Mouse (Mus musculus) liver, embryonic 14.5 days (tissue): ENCODE results near the gene Ewsr1. TPM values are rescaled to one million over a fixed set of nuclear protein-coding genes. Genes with fewer than 3 reads are reported as not detected.

Experiments
- ATAC-seq: fragments of 200-750 bp; cut with Nextera tagmentation; 2 replicates; pipeline ENCODE4 v1.8.0; 2017; ENCODE audit warnings: moderate number of reproducible peaks, mild to moderate bottlenecking, moderate library complexity; ENCODE audit not compliant: insufficient read depth
- DNase-seq, 3 experiments: peaks; one replicate each; pipeline ENCODE4 v3.0.0-alpha.2; 2012 to 2013; ENCODE audit warnings: low read depth in 3 of 3, low spot score in 3 of 3
- H3K27ac ChIP-seq: fragments of 300-500 bp; sonication (generic); 2 replicates; pipeline ENCODE4 v1.5.1; 2014; ENCODE audit warnings: moderate library complexity, mild to moderate bottlenecking, control low read depth, inconsistent platforms
- H3K27me3 ChIP-seq: fragments of 300-500 bp; sonication (generic); 2 replicates; pipeline ENCODE4 v1.6.1; 2014; ENCODE audit warnings: mild to moderate bottlenecking, low read length, moderate library complexity; ENCODE audit not compliant: control insufficient read depth, insufficient read depth
- H3K36me3 ChIP-seq: fragments of 300-500 bp; sonication (generic); replicated peaks from 2 replicates; pipeline ENCODE4 v1.6.1; 2014; ENCODE audit warnings: low read depth; ENCODE audit not compliant: control insufficient read depth, insufficient read depth
- H3K4me1 ChIP-seq, 2 experiments: fragments of 200-500 bp in 1 of 2; fragments of 300-500 bp in 1 of 2; sonication (generic) in 1 of 2; replicated peaks; 2 replicates each; pipeline ENCODE4 v1.6.1; 2012 to 2014; ENCODE audit warnings: antibody characterized with exemption in 1 of 2, inconsistent platforms in 1 of 2, low read length in 1 of 2; ENCODE audit not compliant: control insufficient read depth in 2 of 2, insufficient read depth in 2 of 2
- H3K4me2 ChIP-seq: fragments of 300-500 bp; sonication (generic); 2 replicates; pipeline ENCODE4 v1.6.1; 2014; ENCODE audit warnings: low read depth, mild to moderate bottlenecking, control low read depth, moderate library complexity
- H3K4me3 ChIP-seq, 2 experiments: fragments of 200-500 bp in 1 of 2; fragments of 300-500 bp in 1 of 2; sonication (generic) in 1 of 2; 2 replicates each; pipeline ENCODE4 v1.5.1; 2012 to 2014; ENCODE audit warnings: low read depth in 2 of 2, low read length in 2 of 2, mild to moderate bottlenecking in 2 of 2, control low read depth in 1 of 2, inconsistent platforms in 1 of 2, moderate library complexity in 1 of 2; ENCODE audit not compliant: insufficient read depth in 1 of 2
- H3K9ac ChIP-seq: fragments of 300-500 bp; sonication (generic); replicated peaks from 2 replicates; pipeline ENCODE4 v1.6.1; 2014; ENCODE audit warnings: mild to moderate bottlenecking, control low read depth, moderate library complexity
- H3K9me3 ChIP-seq: fragments of 300-500 bp; sonication (generic); 2 replicates; pipeline ENCODE4 v1.6.1; 2016; ENCODE audit warnings: low read length, mixed read lengths; ENCODE audit not compliant: control insufficient read depth
- CTCF ChIP-seq: IDR thresholded peaks from 2 replicates; pipeline ENCODE4 v1.5.1; 2016; ENCODE audit warnings: antibody characterized with exemption, low read depth, control low read depth
- EP300 ChIP-seq: IDR thresholded peaks from 2 replicates; pipeline ENCODE4 v1.6.1; 2016; ENCODE audit warnings: antibody characterized with exemption, low read depth
- WGBS: fragments of 180-500 bp; shearing (Covaris S2); extraction: QIAGEN DNeasy Blood & Tissue Kit; methylation state at CpG from one replicate; pipeline ENCODE4 v1.1.7; 2014; ENCODE audit not compliant: insufficient replicate concordance; 5-methylcytosine and 5-hydroxymethylcytosine counted together
- polyA plus RNA-seq, 2 experiments: library from polyadenylated mRNA; depleted of rRNA in 1 of 2; stranded (reverse) in 1 of 2; unstranded in 1 of 2; fragments of >200 nt; fragmentation: Nextera tagmentation in 1 of 2; extraction: Ambion mirVana in 1 of 2; gene quantifications; 2 replicates each; pipeline versions ENCODE4 v1.2.1 to v1.2.3; 2012 to 2014

Gene Ewsr1
- polyA plus RNA-seq, 2 experiments: 113 to 220 TPM

DNA sequence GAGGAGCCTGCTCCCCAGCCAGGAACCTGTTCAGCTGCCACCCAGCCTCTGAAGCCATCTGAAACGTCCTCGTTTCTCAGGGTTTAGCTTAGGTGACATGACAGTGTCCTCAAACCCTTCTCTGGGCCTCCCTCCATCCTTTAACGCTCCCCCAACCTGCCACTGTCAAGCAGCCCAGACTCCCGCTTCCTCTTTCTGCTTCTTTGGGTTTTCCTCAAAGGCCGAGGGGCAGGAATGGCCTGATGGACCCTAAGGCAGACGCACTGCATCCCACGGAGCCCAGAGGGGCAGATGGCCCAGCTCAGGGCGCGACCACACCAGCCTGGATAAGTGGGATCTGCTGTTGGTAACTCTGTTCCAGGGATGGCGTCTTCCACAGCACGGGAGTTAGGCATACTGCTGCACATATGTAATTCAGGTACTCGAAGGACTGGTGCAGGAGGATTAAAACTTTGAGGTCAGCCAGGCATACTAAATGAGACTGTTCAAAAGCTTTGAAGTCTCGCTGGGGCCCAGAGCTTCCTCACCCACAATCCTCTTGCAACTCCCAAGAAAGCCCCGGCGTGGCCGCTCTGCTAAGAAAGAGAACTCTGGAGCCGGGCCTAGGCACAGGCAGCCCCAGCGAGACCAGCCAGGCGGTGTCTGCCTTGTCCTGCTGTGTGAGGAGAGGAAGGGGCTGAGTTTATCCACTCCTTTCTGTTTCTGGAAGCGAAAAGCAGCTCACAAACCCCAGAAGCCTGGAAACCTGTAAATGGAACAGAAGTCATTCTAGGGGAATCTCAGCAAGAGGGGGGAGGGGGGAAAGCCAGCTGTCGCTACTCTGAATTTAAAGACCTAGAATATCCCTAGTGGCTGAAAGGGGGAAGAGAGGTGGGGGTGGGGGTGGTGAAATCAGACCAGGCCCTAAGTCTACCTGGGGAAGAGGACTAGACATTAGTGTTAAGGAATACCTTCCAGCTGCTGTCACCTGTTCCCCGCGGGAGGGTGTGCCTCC lies 42.8 kb downstream of the Ewsr1 start:
- DNase-seq: no peak
- Histone ChIP-seq H3K4me3 (no peak overlapping the region), H3K9ac (no peak overlapping the region), H3K4me1 (no peaks in the 10 kb centered on the region), H3K27ac (no peak overlapping the region), H3K4me2 (no peak overlapping the region), H3K9me3 (no peaks in the 10 kb centered on the region), H3K27me3 (peaks cover 61% of the 10 kb centered on the region), H3K36me3 (no peaks in the 10 kb centered on the region)
- 45% methylated on average over 23 of the region's 23 CpGs for WGBS
- TF ChIP-seq EP300 (no peak), CTCF (no peak)
- no peak for ATAC-seq

DNA sequence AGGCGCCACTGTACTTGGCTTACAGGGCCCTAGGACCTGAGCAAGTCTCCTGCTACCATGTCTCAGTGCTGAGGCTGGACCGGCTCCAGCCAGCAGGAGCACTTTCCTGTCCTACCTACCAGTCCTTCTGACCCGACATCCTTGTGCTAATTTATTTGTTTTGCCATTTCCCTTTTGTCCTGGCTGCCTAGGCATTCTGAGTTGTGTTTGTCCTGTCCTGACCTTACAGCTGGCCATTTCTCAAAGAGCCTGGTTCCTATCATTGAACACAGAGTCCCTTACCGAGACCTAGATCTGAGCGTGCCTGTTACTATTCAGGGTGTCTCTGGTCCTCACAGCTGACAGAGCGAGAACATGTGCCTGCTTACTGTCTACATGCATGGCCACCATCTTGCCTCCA lies 44.2 kb downstream of the Ewsr1 start:
- Histone ChIP-seq H3K4me3 (no peak overlapping the region), H3K27ac (no peak overlapping the region), H3K9ac (no peak overlapping the region), H3K4me2 (no peak overlapping the region), H3K4me1 (no peaks in the 10 kb centered on the region), H3K27me3 (peaks cover 47% of the 10 kb centered on the region), H3K9me3 (no peaks in the 10 kb centered on the region), H3K36me3 (no peaks in the 10 kb centered on the region)
- no peak for TF ChIP-seq EP300
- TF ChIP-seq CTCF: no peak
- 56% methylated on average over 6 of the region's 6 CpGs for WGBS
- DNase-seq (no peak), ATAC-seq (no peak)

DNA sequence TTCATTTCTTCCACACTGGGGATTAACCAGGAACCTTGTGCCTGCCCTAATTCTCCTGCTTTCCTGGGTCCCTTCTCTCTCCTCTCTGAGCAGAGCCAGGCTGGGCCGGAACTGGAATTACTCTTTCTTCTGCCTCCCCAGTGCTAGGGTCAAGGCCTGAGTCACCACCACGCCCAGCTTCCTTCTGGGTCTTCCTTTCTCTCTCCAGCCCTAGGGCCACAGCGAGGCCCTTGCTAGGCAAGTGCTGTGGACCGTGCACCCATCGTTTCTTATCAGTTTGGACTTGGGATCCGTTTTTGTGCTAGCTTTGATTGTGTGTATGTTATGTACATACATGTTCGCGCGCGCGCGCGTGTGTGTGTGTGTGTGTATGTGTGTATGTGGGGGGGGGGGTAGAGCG lies 44.9 kb downstream of the Ewsr1 start:
- no peaks in the 10 kb centered on the region for H3K36me3 ChIP-seq
- H3K9ac ChIP-seq: no peak overlapping the region
- H3K4me3 ChIP-seq: no peak overlapping the region
- H3K27me3 ChIP-seq: peaks cover 40% of the 10 kb centered on the region
- no peaks in the 10 kb centered on the region for H3K9me3 ChIP-seq
- DNase-seq (no peak), ATAC-seq (no peak)
- 68% methylated on average over 14 of the region's 14 CpGs for WGBS
- H3K27ac ChIP-seq: no peak overlapping the region
- TF ChIP-seq EP300: no peak
- no peak for TF ChIP-seq CTCF
- H3K4me1 ChIP-seq: no peaks in the 10 kb centered on the region
- H3K4me2 ChIP-seq: no peak overlapping the region

DNA sequence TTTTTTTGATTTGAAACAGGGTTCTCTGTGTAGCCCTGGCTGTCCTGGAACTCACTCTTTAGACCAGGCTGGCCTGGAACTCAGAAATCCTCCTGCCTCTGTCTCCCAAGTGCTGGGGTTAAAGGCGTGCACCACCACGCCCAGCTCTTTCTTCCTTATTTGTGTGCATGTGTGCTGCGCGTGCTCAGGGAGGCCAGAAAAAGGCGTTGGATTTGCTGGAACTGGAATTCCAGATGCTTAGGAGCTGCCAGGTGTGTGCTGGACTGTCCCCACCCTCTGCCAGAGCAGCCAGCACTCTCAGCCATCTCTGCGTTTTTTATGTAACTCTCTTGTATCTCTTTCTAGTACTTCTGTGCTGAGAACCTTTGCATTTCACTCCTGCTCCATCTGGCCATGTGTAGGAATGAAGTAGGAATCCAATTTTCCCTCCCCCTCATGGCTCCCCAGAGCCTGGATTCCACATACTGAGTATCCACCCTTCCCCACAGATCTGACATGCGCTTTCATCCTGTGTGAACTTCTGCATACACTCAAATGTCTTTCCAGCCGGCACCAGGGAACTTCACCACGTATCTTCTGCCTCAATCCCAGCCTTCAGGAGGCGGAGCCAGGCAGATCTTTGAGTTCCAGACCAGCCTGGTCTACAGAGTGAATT lies 46.7 kb downstream of the Ewsr1 start:
- ATAC-seq: no peak
- Histone ChIP-seq H3K4me1 (no peaks in the 10 kb centered on the region), H3K9ac (no peak overlapping the region), H3K9me3 (no peaks in the 10 kb centered on the region), H3K4me3 (no peak overlapping the region), H3K4me2 (no peak overlapping the region), H3K27me3 (peaks cover 22% of the 10 kb centered on the region), H3K36me3 (no peaks in the 10 kb centered on the region), H3K27ac (no peak overlapping the region)
- no peak for TF ChIP-seq EP300
- no peak for TF ChIP-seq CTCF
- 54% methylated on average over 10 of the region's 10 CpGs for WGBS
- no peak for DNase-seq

DNA sequence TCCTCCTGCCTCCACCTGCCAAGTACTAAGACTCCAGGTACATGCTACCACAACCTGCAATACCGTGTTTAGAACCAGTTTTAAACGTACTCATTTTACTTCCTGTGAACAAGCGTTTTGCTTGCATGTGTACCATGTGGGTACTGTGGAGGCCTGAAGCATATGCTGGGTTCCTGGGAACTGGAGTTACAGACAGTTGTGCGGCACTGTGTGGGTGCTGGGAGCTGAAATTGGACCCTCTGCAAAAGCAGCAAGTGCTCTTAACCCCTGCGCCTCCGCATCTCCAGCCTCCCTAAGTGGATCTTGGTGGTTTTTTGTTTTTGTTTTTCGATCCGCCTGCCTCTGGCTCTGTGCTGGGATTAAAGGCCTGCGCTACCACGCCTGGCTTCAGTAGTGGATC lies 47.4 kb downstream of the Ewsr1 start:
- TF ChIP-seq CTCF (no peak), EP300 (no peak)
- no peak overlapping the region for H3K27ac ChIP-seq
- no peak overlapping the region for H3K9ac ChIP-seq
- ATAC-seq: no peak
- H3K36me3 ChIP-seq: no peaks in the 10 kb centered on the region
- no peak overlapping the region for H3K4me2 ChIP-seq
- 72% methylated on average over 10 of the region's 10 CpGs for WGBS
- no peaks in the 10 kb centered on the region for H3K9me3 ChIP-seq
- H3K4me1 ChIP-seq: no peaks in the 10 kb centered on the region
- H3K27me3 ChIP-seq: peaks cover 15% of the 10 kb centered on the region
- DNase-seq: no peak
- no peak overlapping the region for H3K4me3 ChIP-seq
